Mouse (Mus musculus) CH12.LX (cell line): ENCODE measurements around the gene Tmem165.

Experiments
- CTCF ChIP-seq, 2 experiments: IDR thresholded peaks in 1 of 2; conservative IDR thresholded peaks in 1 of 2; 2 replicates each; pipeline ENCODE4 v1.5.1; 2011 to 2012; ENCODE audit warnings: low read depth in 2 of 2, low read length in 2 of 2, improper control_type of control experiment in 1 of 2, inconsistent platforms in 1 of 2, mild to moderate bottlenecking in 1 of 2, moderate library complexity in 1 of 2
- EP300 ChIP-seq: IDR thresholded peaks from 2 replicates; pipeline ENCODE4 v1.6.1; 2011; ENCODE audit warnings: low read length, improper control_type of control experiment
- POLR2AphosphoS2 ChIP-seq: IDR thresholded peaks from 2 replicates; pipeline ENCODE4 v1.6.1; 2011; ENCODE audit warnings: low read depth, low read length, improper control_type of control experiment
- USF1 ChIP-seq: IDR thresholded peaks from 2 replicates; pipeline ENCODE4 v1.6.1; 2014; ENCODE audit warnings: low read depth, mild to moderate bottlenecking, inconsistent platforms, low read length, improper control_type of control experiment
- ZKSCAN1 ChIP-seq: IDR thresholded peaks from 2 replicates; pipeline ENCODE4 v1.6.1; 2012; ENCODE audit warnings: low read depth, inconsistent platforms, low read length, improper control_type of control experiment, borderline replicate concordance
- ZNF384 ChIP-seq: IDR thresholded peaks from 2 replicates; pipeline ENCODE4 v1.6.1; 2012; ENCODE audit warnings: low read depth, low read length, improper control_type of control experiment, inconsistent platforms

DNA sequence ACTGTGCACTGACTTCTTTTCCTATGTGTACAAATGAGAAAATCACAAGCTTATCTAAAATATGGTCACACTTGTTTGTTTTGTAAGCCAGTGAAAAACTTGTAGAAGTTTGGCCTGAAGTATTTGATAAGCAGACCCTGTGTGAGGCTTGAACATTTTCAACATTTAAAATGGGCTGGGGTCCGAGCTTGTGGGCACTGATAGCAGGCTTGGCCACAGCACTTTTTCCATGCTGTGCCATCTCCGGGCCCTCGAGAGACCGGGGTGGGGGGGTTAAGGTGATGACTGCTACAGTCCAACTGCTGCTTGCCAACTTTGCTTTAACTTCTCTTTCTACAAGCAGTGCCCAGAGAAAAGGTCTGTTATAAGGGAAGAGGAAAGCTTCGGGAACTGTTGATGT lies 24.4 kb downstream of the Tmem165 start:
- no peak for TF ChIP-seq USF1
- no peak for TF ChIP-seq EP300
- TF ChIP-seq ZKSCAN1 = no peak
- TF ChIP-seq CTCF (conservative IDR thresholded peaks at IDR 0.05 in 1 of 2, IDR thresholded peaks at IDR 0.05 in 1 of 2; ENCODE audit: low read depth in 2 of 2, low read length in 2 of 2) = no peak
- TF ChIP-seq POLR2AphosphoS2 = no peak
- TF ChIP-seq ZNF384 = no peak
